Mouse (Mus musculus): ENCODE results near the gene Spen. TPM values are rescaled to one million over a fixed set of nuclear protein-coding genes. Genes with fewer than 3 reads are reported as not detected.

Spen gene
- polyA plus RNA-seq, 1 experiment from 2014 or later = 7.5 TPM

- WGBS (ENCODE audit: insufficient replicate concordance) = 51% methylated on average over 27 of the region's 27 CpGs
- Histone ChIP-seq H3K9me3 (replicated peaks; ENCODE audit: control insufficient read depth, low read length) (no peaks in the 10 kb centered on the region), H3K4me2 (peak overlapping the region; percentile 60), H3K4me1 (ENCODE audit: control insufficient read depth, insufficient read depth, low read length) (peaks cover 27% of the 10 kb centered on the region), H3K9ac (ENCODE audit: low read depth, low read length) (peak overlapping the region; percentile 70), H3K27ac (ENCODE audit: low read depth, low read length) (peak overlapping the region; percentile 97), H3K4me3 (ENCODE audit: low read depth, low read length) (no peak overlapping the region; the same call in 1 of the 2 replicates), H3K27me3 (ENCODE audit: control insufficient read depth, insufficient read depth, low read length) (no peaks in the 10 kb centered on the region), H3K36me3 (ENCODE audit: control insufficient read depth, insufficient read depth, low read length) (0 out of 2 replicates have a peak, but pooled peaks cover 6% of the 10 kb centered on the region)
- no peak for ATAC-seq (replicated peaks; ENCODE audit: insufficient number of reproducible peaks, low FRiP score, low TSS enrichment)
These were observed 118.8 kb downstream of the Spen start for GRCm38 (mm10) chr4:141419398-141420191.

Other genes starting within 250 kb of the Spen start
- 3.1 and 3.6 TPM in 2 replicates for gene Epha2, start 237.4 kb downstream of the Spen start, polyA plus RNA-seq (2014; fragmentation: Nextera tagmentation; extraction: Ambion mirVana)
- gene Fam131c, start 170.4 kb downstream of the Spen start, polyA plus RNA-seq (2014; fragmentation: Nextera tagmentation; extraction: Ambion mirVana) = 1.00 and 1.0 TPM in 2 replicates
- 0.14 and 0.42 TPM in 2 replicates for gene Clcnka, start 139.9 kb downstream of the Spen start, polyA plus RNA-seq (2014; fragmentation: Nextera tagmentation; extraction: Ambion mirVana)
- 0.90 and 1.0 TPM in 2 replicates for gene Clcnkb, start 122.6 kb downstream of the Spen start, polyA plus RNA-seq (2014; fragmentation: Nextera tagmentation; extraction: Ambion mirVana)
- 155 and 275 TPM in 2 replicates for gene Hspb7, start 117.8 kb downstream of the Spen start, polyA plus RNA-seq (2014; fragmentation: Nextera tagmentation; extraction: Ambion mirVana)
- not detected in 2 replicates for gene Srarp, start 102.5 kb downstream of the Spen start, polyA plus RNA-seq (2014; fragmentation: Nextera tagmentation; extraction: Ambion mirVana)
- gene Zbtb17, start 93.9 kb downstream of the Spen start, polyA plus RNA-seq (2014; fragmentation: Nextera tagmentation; extraction: Ambion mirVana) = 19.1 and 21.3 TPM in 2 replicates
- 53.9 and 64.0 TPM in 2 replicates for gene Fblim1, start 67.5 kb upstream of the Spen start, polyA plus RNA-seq (2014; fragmentation: Nextera tagmentation; extraction: Ambion mirVana)
- gene Tmem82, start 80.0 kb upstream of the Spen start, polyA plus RNA-seq (2014; fragmentation: Nextera tagmentation; extraction: Ambion mirVana) = 0.17 and 0.30 TPM in 2 replicates
- not detected in 2 replicates for gene Slc25a34, start 85.2 kb upstream of the Spen start, polyA plus RNA-seq (2014; fragmentation: Nextera tagmentation; extraction: Ambion mirVana)
- gene Plekhm2, start 126.3 kb upstream of the Spen start, polyA plus RNA-seq (2014; fragmentation: Nextera tagmentation; extraction: Ambion mirVana) = 3.5 and 3.9 TPM in 2 replicates
- gene Rsc1a1, start 147.0 kb upstream of the Spen start, polyA plus RNA-seq (2014; fragmentation: Nextera tagmentation; extraction: Ambion mirVana) = 1.5 TPM in 1 of 2 replicates, not detected in the other
- gene Ddi2, start 184.8 kb upstream of the Spen start, polyA plus RNA-seq (2014; fragmentation: Nextera tagmentation; extraction: Ambion mirVana) = 13.5 and 13.7 TPM in 2 replicates
- 0.80 and 1.0 TPM in 2 replicates for gene Agmat, start 208.1 kb upstream of the Spen start, polyA plus RNA-seq (2014; fragmentation: Nextera tagmentation; extraction: Ambion mirVana)

Data from heart, embryonic 11.5 days (tissue).